Mouse (Mus musculus): ENCODE measurements around the gene Ly75.

The Ly75 gene

GRCm38 (mm10) chr2:60370188-60370587 is 12.9 kb downstream of the Ly75 start:
- no peak for DNase-seq

- no peak for DNase-seq
Measured at GRCm38 (mm10) chr2:60369454-60369853, 13.6 kb downstream of the Ly75 start.

GRCm38 (mm10) chr2:60367871-60368270 is 15.2 kb downstream of the Ly75 start:
- no peak for DNase-seq

- no peak for DNase-seq
Measured at GRCm38 (mm10) chr2:60367204-60367603, 15.9 kb downstream of the Ly75 start.

DNA sequence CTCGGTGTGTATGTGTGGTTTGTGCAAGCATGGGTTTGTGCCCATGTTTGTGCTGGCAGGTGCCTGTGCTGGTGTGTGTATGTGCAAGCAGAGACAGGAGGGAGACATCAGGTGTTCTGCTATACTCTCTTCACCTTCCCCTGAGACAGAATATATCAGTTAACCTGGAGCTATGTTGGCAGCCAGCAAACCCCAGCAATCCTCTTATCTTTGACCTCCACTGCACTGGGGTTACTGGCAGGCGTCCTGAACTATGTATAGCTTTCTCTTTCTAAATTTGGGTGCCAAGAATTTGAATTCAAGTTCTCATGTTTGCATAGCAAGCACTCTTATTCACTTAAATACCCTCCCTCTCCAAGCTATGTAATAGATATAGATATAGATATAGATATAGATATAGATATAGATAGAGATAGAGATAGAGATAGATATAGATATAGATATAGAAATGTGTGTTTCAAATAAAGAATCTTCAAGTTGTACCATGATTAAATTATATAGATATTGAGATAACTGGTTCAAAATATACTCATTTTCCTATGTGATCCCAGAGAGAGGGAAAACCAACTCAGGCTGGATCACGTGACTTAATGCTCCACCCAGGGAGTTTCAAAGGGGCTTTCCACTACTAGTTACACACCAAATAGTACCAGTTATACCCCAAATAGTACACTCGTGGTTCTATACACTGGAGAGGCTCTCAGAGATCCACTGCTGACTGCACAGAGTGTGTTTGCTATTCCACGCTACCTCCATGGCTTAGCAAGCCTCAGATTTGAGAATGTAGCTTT is 17.1 kb downstream of the Ly75 start:
- no peak for DNase-seq

GRCm38 (mm10) chr2:60365138-60365775 is 17.8 kb downstream of the Ly75 start:
- no peak for DNase-seq

DNA sequence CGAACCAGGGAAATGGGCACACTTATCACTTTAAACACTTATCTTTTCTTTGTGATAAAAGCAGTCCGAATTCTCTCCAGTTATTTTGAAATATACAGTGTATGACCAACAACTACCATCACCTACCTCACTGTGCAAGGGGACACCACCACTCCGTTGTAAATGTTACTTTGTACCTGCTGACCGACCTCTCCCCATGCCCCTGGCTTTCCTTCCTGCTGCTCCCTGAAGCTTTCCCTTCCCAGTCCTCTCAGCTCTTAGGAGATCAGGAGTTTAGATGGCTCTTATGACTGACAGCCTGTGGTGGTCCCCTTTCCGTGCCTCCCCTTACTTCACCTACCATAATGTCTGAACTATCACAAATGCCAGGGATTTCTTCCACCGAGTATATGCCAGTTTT is 21.0 kb downstream of the Ly75 start:
- DNase-seq = no peak

- no peak for DNase-seq
Measured at GRCm38 (mm10) chr2:60359796-60360195, 23.3 kb downstream of the Ly75 start.

DNA sequence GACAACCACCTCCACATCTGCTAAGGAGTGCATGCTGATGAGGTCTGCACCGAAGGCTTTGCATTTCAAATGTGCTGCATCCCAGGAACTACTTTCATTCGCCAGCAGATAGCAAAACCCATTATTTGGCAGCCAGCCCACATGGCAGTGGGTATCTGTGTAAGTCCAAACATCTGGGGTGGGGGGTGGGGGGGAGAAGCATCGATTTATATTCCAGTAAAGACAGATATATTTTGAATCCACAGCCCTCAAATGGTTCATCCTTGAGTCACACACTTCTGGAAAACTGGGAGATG is 27.8 kb downstream of the Ly75 start:
- no peak for DNase-seq

DNA sequence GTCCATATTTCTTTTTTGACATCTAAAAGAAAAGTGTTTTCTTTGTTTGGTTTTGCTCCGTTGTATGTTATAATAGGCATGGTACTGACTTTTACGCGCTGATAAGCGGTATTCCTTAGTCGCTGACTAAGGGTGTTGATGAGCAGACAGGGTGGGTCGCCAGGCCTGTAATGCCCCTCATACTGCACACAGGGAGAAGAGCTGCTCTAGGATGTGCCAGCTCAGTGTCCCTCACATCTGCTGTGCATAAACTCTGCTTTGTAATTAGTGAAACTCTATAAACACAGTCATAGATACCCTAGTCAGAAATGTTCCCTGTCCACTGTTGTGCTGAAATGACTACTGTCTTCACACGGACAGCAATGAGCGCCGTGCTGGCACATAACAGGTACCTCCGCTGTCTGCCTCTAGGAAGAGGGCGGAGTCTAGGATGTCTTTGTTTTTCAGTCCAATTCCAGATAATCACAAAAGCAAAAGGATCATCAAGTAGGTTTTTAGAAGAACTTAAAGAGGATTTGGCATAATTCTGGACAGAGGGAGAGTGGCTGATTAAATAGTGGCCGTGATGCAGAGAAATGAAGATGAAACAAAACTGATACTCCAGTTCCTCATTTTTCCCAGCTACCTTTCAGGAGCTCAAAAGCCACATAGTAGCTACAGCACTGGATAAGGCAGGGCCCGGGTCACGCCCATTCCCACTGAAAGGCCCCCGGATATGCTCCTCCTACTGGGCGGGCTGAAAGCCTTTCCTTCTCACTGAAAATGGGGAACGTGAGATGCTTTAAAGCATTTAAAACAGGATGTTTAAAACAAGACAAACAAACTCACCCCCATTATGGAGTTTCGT is 28.3 kb downstream of the Ly75 start:
- DNase-seq = peak; percentile 1 to 15

- no peak for DNase-seq
Measured at GRCm38 (mm10) chr2:60352296-60352695, 30.8 kb downstream of the Ly75 start.

DNA sequence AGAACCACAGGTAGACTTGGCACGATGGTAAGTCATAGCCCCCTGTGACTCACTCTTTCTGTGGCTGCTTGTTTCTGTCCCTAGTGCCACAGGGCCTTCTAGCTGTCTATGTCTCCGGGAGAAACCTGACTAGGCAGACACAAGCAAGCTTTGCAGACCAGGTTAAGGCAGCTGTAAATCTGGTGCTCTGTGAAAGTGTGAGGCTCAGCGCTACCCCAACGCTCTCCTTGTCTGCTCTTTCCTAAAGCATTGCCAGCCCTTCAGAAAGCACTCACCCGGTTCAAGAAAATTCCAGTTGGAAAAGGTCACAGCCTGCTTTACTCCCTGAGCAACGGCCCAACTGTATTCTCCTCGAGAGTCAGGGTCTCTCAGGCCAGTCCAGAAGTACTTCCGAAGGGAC is 31.3 kb downstream of the Ly75 start:
- peak; percentile 4 to 16 for DNase-seq

DNA sequence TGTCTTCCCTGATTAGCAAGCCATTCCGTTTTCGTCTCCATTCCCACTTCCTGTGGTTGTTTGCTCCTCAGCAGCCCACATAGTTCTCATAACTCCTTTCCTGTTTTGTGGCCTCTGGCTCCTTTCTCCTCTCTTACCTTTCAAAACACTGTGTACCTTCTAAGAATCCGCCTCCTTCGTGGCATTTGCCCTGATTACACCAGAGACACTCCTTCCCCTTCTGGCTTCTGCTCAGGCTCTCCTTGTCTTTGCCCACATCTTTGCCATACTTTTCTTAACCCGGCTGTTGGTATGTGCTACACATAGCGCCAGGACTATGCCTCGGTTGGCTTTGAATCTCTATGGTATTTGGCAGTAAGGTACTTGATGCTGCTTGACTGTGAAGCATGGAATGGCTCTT is 35.2 kb downstream of the Ly75 start:
- DNase-seq = no peak

DNA sequence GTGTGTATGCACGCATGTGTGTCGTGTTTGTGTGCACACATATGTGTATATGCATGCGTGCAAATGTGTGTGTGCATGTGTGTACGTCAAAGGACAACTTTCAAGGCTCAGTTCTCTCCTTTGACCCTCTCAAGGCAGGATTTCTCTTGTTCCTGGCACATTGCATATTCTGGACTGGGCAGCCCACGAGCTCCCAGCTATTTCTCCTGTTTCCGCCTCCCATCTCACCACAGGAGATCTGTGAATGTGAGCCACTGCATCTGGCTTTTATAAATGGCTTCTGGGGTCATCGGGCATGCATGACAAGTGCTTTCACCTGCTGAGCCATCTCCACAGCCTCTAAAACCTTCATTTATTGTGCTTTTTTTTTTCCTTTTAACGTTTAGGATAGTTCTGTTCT is 36.6 kb downstream of the Ly75 start:
- DNase-seq = no peak

- no peak for DNase-seq
Measured at GRCm38 (mm10) chr2:60345717-60346116, 37.4 kb downstream of the Ly75 start.

DNA sequence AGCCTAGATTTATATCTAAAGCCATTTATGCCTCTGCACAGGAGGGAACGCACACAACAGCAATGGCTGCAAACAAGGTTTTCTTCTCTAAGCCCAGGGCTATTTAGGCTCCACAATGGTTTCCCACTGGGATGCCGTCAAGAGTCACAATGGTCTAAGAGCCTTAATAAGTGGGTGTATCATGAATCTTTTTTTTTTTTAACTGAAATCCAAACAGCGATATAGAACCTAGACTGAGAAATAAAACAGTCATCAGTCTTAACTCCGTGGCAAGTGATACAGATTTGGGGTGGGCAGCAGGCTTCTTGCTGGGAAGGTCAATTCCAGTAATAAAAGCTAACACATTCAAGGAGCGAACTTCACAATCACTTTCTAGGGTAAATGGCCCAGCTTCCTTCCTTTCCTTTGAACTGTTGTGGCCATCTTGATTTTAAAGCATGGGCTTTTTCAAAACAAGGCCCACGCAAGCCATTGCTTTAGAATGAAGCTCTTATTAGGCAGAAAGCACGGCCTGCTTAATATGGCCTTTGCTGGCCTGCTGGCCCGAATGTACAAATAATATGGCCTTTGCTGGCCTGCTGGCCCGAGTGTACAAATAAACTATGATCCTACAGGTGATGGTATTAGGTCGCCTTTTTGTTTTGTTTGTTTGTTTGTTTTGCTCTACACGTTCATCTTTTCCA is 39.4 kb downstream of the Ly75 start:
- DNase-seq = no peak

- DNase-seq = peak in 1 of 2 experiments; percentile 17
Measured at GRCm38 (mm10) chr2:60342107-60342880, 40.8 kb downstream of the Ly75 start.

DNA sequence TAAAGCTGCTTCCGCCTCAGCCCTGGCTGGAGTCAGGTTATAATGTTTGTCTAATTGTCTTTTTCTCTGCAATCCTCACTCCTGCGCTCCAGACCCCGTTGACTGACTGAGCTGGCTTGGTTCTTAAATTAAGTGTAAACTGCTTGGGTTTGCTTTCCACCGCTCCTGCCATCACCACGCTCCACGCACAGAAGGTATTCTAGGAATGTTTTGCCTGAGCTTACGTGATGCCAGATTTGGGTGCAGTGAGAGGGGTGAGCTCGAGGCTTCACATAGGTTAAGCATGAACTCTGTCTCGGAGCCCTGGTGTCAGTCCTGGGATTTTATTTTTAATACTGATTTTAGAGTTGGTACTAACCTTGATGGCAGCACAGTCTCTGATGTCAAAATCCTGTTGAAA is 45.2 kb downstream of the Ly75 start:
- DNase-seq = peak; percentile 14 to 33

- no peak for DNase-seq
Measured at GRCm38 (mm10) chr2:60328641-60329040, 54.5 kb downstream of the Ly75 start.

DNA sequence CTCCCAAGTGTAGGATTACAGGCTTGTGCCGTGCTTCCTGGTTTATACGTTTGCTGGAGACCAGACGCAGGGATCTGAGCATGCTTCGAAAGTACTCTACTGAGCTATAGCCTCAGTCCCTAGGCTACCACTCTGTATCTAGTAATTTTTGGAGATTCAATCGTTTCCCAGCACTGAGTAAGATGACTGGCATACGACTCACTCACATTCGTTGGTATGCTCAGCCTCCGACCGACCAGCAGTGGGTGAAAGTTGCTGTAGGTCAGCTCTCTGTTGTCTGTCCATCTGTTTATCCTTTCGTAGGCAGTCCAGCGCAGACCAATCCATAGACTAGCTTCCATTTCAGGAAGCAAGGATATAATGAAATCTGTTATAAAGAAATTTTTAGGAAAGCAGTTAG is 55.5 kb downstream of the Ly75 start:
- no peak for DNase-seq

DNA sequence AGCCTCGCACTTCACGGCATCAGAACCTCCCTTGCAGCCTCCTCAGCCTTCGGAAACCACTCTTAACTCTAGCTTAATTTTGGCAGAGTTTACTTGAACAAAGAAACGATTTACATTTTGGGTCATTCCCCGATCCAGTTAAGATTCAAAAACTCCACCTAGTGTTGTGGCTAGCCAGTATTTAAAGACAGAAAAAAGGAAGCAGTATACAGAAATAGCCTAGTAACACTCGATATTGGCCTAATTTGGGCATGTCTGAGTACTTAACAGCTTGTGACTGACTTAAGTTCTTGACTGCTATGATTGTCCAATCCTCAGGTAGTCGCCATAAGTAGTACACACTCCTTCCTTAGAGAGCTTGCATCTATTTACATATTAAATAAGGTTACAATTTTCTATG is 56.2 kb downstream of the Ly75 start:
- DNase-seq = no peak

DNA sequence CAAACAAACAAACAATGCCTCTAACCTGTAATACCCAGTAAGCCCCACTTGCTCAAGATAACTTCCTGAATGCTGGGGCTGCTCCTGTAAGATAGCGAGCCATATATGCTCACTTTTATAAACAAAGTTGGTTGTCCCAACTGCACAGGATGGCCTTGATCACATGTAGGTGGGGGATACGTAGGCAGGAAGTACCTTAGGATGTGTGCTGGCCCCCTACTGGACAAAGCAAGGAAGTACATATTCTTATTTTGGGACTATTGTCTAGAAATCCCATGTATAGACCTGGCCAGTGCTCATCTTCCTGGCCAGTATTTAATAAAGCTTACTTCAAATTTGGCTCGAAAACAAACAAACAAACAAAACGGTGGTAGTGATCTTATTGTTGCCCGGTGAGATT is 59.7 kb downstream of the Ly75 start:
- peak in 1 of 2 experiments; percentile 13 for DNase-seq
